Mouse (Mus musculus) liver, embryonic 14.5 days (tissue): ENCODE measurements at regions not wholly inside any gene's neighbourhood (a gene's known extent, or its start where the extent isn't known, plus 50 kb on each side); places are given as distances from the start of the nearest gene placed in this dataset.

Experiments used
- ATAC-seq: fragments of 200-750 bp; cut with Nextera tagmentation; 2 replicates; pipeline ENCODE4 v1.8.0; 2017; ENCODE audit warnings: moderate number of reproducible peaks, mild to moderate bottlenecking, moderate library complexity; ENCODE audit not compliant: insufficient read depth
- DNase-seq, 3 experiments: peaks; one replicate each; pipeline ENCODE4 v3.0.0-alpha.2; 2012 to 2013; ENCODE audit warnings: low read depth in 3 of 3, low spot score in 3 of 3
- H3K27ac ChIP-seq: fragments of 300-500 bp; sonication (generic); 2 replicates; pipeline ENCODE4 v1.5.1; 2014; ENCODE audit warnings: moderate library complexity, mild to moderate bottlenecking, control low read depth, inconsistent platforms
- H3K27me3 ChIP-seq: fragments of 300-500 bp; sonication (generic); 2 replicates; pipeline ENCODE4 v1.6.1; 2014; ENCODE audit warnings: mild to moderate bottlenecking, low read length, moderate library complexity; ENCODE audit not compliant: control insufficient read depth, insufficient read depth
- H3K36me3 ChIP-seq: fragments of 300-500 bp; sonication (generic); replicated peaks from 2 replicates; pipeline ENCODE4 v1.6.1; 2014; ENCODE audit warnings: low read depth; ENCODE audit not compliant: control insufficient read depth, insufficient read depth
- H3K4me1 ChIP-seq, 2 experiments: fragments of 200-500 bp in 1 of 2; fragments of 300-500 bp in 1 of 2; sonication (generic) in 1 of 2; replicated peaks; 2 replicates each; pipeline ENCODE4 v1.6.1; 2012 to 2014; ENCODE audit warnings: antibody characterized with exemption in 1 of 2, inconsistent platforms in 1 of 2, low read length in 1 of 2; ENCODE audit not compliant: control insufficient read depth in 2 of 2, insufficient read depth in 2 of 2
- H3K4me2 ChIP-seq: fragments of 300-500 bp; sonication (generic); 2 replicates; pipeline ENCODE4 v1.6.1; 2014; ENCODE audit warnings: low read depth, mild to moderate bottlenecking, control low read depth, moderate library complexity
- H3K4me3 ChIP-seq, 2 experiments: fragments of 200-500 bp in 1 of 2; fragments of 300-500 bp in 1 of 2; sonication (generic) in 1 of 2; 2 replicates each; pipeline ENCODE4 v1.5.1; 2012 to 2014; ENCODE audit warnings: low read depth in 2 of 2, low read length in 2 of 2, mild to moderate bottlenecking in 2 of 2, control low read depth in 1 of 2, inconsistent platforms in 1 of 2, moderate library complexity in 1 of 2; ENCODE audit not compliant: insufficient read depth in 1 of 2
- H3K9ac ChIP-seq: fragments of 300-500 bp; sonication (generic); replicated peaks from 2 replicates; pipeline ENCODE4 v1.6.1; 2014; ENCODE audit warnings: mild to moderate bottlenecking, control low read depth, moderate library complexity
- H3K9me3 ChIP-seq: fragments of 300-500 bp; sonication (generic); 2 replicates; pipeline ENCODE4 v1.6.1; 2016; ENCODE audit warnings: low read length, mixed read lengths; ENCODE audit not compliant: control insufficient read depth
- CTCF ChIP-seq: IDR thresholded peaks from 2 replicates; pipeline ENCODE4 v1.5.1; 2016; ENCODE audit warnings: antibody characterized with exemption, low read depth, control low read depth
- EP300 ChIP-seq: IDR thresholded peaks from 2 replicates; pipeline ENCODE4 v1.6.1; 2016; ENCODE audit warnings: antibody characterized with exemption, low read depth
- WGBS: fragments of 180-500 bp; shearing (Covaris S2); extraction: QIAGEN DNeasy Blood & Tissue Kit; methylation state at CpG from one replicate; pipeline ENCODE4 v1.1.7; 2014; ENCODE audit not compliant: insufficient replicate concordance; 5-methylcytosine and 5-hydroxymethylcytosine counted together

- no peak overlapping the region for H3K9ac ChIP-seq
- H3K4me2 ChIP-seq: no peak overlapping the region
- H3K4me3 ChIP-seq: no peak overlapping the region
- no peak for ATAC-seq
- no peaks in the 10 kb centered on the region for H3K27me3 ChIP-seq
- no peaks in the 10 kb centered on the region for H3K36me3 ChIP-seq
- DNase-seq: no peak
- TF ChIP-seq EP300 (no peak), CTCF (no peak)
- H3K27ac ChIP-seq: no peak overlapping the region
- no peaks in the 10 kb centered on the region for H3K9me3 ChIP-seq
- WGBS: 70% methylated on average over 4 of the region's 4 CpGs
- no peaks in the 10 kb centered on the region for H3K4me1 ChIP-seq
Measured at GRCm38 (mm10) chr3:57203418-57203817, 98.4 kb downstream of the Tm4sf1 start.

DNA sequence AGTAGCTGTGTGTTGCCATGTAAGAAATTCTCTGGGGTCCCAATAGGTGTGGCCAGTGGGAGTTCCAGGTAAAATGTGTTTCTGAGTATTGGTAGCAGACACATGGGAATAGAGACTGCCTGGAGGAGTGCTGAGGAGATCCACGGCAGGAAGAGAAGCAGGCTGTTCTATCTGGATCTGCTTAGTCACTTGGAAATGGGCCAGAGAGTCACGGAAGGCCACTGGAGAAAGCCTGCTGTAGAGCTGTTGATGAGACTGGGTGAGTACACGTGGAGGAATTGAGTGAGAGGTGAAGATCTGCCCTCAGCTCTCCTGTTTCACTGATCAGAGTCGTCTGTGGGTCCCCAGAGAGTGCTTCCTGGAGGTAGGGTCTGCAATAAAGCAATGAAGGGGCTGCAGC lies 120.2 kb downstream of the Tm4sf1 start:
- H3K27me3 ChIP-seq: no peaks in the 10 kb centered on the region
- H3K4me3 ChIP-seq: no peak overlapping the region
- TF ChIP-seq CTCF: no peak
- no peak for TF ChIP-seq EP300
- H3K9ac ChIP-seq: no peak overlapping the region
- H3K9me3 ChIP-seq: no peaks in the 10 kb centered on the region
- H3K27ac ChIP-seq: no peak overlapping the region
- DNase-seq (no peak), ATAC-seq (no peak)
- 36% methylated on average over 4 of the region's 4 CpGs for WGBS
- H3K4me2 ChIP-seq: no peak overlapping the region
- no peaks in the 10 kb centered on the region for H3K36me3 ChIP-seq
- no peaks in the 10 kb centered on the region for H3K4me1 ChIP-seq

DNA sequence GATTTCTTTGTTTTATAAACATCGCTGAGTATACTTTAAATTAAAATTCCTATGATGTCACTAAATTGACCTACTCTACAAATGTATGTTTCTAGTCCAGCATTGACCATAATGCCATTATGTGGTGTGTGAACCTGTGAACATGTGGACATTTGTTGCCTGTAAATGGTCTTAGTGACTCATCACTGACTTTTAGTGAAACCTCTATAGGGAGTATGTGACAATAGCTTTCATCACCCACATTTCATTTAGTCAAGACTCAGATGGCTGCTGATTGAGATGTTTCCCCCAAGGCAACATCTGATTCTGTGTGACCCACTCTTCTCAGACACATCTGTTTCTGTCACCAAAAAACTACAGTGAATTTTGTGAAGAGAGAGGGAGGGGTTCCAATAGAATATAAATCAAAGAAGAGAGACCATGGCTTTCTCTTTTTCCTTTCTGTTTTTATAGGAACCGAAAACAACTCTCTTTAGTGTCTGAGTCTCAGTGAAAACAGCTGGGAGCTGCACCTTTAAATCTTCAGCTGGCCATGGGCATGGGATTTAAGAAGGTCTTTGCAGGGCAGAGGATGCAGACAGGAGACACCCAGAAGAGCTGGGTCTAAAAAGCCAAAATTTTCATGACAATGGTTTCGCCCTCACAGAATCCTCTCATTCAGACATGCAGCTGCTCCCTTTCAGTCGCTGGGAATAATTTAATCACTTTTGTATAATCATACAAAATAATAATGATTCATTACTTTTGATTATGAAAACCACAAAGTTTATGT lies 148.4 kb downstream of the Tm4sf1 start:
- TF ChIP-seq CTCF: no peak
- TF ChIP-seq EP300: no peak
- Histone ChIP-seq H3K27me3 (no peaks in the 10 kb centered on the region), H3K27ac (no peak overlapping the region), H3K9me3 (no peaks in the 10 kb centered on the region), H3K4me3 (no peak overlapping the region), H3K4me2 (no peak overlapping the region), H3K4me1 (no peaks in the 10 kb centered on the region), H3K9ac (no peak overlapping the region), H3K36me3 (no peaks in the 10 kb centered on the region)
- no peak for DNase-seq
- WGBS: 41% methylated on average over 4 of the region's 4 CpGs
- no peak for ATAC-seq

GRCm38 (mm10) chr3:57149156-57149555 lies 152.6 kb downstream of the Tm4sf1 start:
- TF ChIP-seq EP300: no peak
- TF ChIP-seq CTCF: no peak
- no peak overlapping the region for H3K4me3 ChIP-seq
- H3K27ac ChIP-seq: no peak overlapping the region
- H3K9ac ChIP-seq: no peak overlapping the region
- H3K4me1 ChIP-seq: no peaks in the 10 kb centered on the region
- 49% methylated on average over 3 of the region's 3 CpGs for WGBS
- ATAC-seq (no peak), DNase-seq (no peak)
- no peaks in the 10 kb centered on the region for H3K27me3 ChIP-seq
- no peaks in the 10 kb centered on the region for H3K9me3 ChIP-seq
- H3K36me3 ChIP-seq: no peaks in the 10 kb centered on the region
- no peak overlapping the region for H3K4me2 ChIP-seq

DNA sequence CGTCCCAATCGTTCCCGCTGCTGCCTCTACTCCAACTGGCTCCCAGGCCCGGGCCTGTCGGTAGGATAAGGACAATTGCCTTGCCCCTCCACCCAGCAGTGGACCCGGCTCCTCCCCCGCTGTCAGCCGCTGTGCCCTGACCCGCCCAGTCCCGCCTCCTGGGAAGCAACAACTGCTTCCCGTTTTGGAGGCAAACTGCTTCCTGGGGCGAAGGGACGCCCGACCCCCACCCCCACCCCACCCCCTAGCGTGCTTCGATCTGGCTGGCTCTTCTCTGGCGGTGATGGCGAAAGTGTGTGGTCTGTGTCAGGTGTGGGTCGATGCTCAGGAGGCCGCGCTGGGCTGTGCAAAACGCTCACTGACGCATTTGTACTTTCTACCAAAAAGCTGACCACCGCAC lies 164.9 kb downstream of the Tm4sf1 start:
- Histone ChIP-seq H3K4me2 (0 out of 2 replicates have a peak overlapping the region, but pooled peaks have one; percentile 11), H3K9ac (no peak overlapping the region), H3K27me3 (no peaks in the 10 kb centered on the region), H3K9me3 (no peaks in the 10 kb centered on the region), H3K36me3 (no peaks in the 10 kb centered on the region), H3K27ac (no peak overlapping the region), H3K4me3 (peak overlapping the region in 1 of 2 experiments; percentile 27; a peak in 2 of 4 replicates), H3K4me1 (no peaks in the 10 kb centered on the region)
- WGBS: 21% methylated on average over 24 of the region's 24 CpGs
- DNase-seq: no peak
- TF ChIP-seq CTCF: no peak
- no peak for TF ChIP-seq EP300
- ATAC-seq: no peak
